Mouse (Mus musculus): ENCODE results near the gene Btc. TPM values are rescaled to one million over a fixed set of nuclear protein-coding genes. Genes with fewer than 3 reads are reported as not detected.
A peak's percentile ranks its signal among the peaks of the same experiment; 100 is the strongest.

Btc gene
- polyA plus RNA-seq (2014; fragmentation: Nextera tagmentation; extraction: Ambion mirVana), result 0.77 and 1.3 TPM in 2 replicates

DNA sequence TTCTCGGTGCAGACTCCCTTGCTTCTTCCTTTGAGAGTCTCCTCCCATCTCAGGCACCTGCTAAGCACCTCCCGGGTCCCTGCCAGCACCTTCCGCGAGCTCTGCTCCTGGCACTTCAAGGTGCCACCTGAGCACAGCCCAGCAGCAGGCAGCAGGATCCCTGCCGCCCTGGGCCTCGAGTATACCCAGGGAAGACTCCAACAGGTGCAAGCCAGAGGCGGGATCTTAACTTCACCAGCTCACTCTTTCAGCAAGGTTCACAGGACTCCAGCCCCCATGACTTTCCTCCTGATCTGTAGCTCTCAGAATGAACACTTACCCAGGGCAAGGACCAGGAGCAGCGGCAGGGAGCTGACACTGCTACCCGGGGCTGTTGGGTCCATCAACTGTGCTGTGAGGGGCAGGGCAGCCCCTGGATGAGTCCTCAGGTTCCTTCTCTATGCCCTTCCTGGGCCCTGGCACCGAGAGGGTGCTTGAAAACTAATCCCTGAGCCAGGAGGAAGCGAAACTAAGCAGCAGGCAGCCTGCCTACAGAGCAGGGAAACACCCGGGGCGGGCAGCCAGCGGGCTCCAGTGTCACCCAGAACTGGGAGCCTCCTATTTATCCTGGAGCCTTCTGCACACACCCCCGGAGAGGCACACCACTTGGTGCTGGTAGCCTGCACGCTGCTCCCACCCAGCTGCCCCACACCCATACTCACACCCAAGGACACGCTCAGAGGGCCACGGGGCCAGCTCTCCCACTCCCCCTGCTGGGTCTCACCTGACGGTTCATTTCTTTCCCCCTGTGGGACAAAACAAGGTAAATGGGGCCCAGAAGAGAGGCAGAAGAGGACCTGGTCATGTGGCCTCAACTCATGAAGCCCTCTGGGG lies at the start of gene Btc:
Gene Btc, minus strand, starts transcription at position 656 of the 873 bp plus-strand sequence.
- H3K9ac ChIP-seq (ENCODE audit: low read depth, low read length), result peak within 1 kb of the TSS; percentile 71
- no peaks in the 10 kb centered on the region; the same call in 1 of the 2 replicates for H3K4me1 ChIP-seq (ENCODE audit: control insufficient read depth, insufficient read depth, low read length)
- ATAC-seq (replicated peaks; ENCODE audit: insufficient number of reproducible peaks, low FRiP score, low TSS enrichment), result peak; percentile 71
- H3K9me3 ChIP-seq (replicated peaks; ENCODE audit: control insufficient read depth, low read length), result no peaks in the 10 kb centered on the region
- no peaks in the 10 kb centered on the region for H3K27me3 ChIP-seq (ENCODE audit: control insufficient read depth, insufficient read depth, low read length)
- peak within 1 kb of the TSS; percentile 52 for H3K4me3 ChIP-seq (ENCODE audit: low read depth, low read length)
- peak within 1 kb of the TSS; percentile 73 for H3K4me2 ChIP-seq
- no peak within 1 kb of the TSS for H3K27ac ChIP-seq (ENCODE audit: low read depth, low read length)
- H3K36me3 ChIP-seq (ENCODE audit: control insufficient read depth, insufficient read depth, low read length), result no peaks in the 10 kb centered on the region
- WGBS (ENCODE audit: insufficient replicate concordance), result 14% methylated on average over 19 of the region's 19 CpGs

DNA sequence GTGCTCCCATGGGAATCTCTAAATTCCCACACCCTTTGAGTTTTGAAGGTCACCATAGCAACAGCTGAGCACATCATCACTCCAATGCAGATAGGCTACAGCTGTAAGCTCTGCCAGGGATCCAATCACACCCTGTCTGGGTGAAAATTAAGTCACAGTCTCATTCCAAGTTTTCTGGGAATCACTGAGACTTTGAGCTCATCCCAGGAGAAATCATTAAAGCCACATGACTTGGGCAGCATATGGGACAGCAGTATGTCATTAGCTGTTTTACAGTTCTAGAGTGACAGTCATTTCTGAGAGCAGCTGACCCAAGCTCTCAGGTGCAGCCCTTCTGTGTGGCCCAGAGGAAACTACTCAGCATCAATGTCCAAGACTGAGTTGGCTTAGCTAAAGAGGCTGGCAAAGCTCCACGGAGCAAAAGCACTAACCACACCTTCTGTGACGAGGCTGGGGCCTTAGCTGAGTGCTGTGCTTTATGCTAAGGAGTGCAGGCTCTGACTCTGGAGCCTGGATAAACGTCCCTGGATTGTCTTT lies 42.3 kb upstream of the Btc start:
- Histone ChIP-seq H3K27ac (ENCODE audit: low read depth, low read length) (no peak overlapping the region), H3K4me3 (ENCODE audit: low read depth, low read length) (no peak overlapping the region), H3K4me1 (ENCODE audit: control insufficient read depth, insufficient read depth, low read length) (no peaks in the 10 kb centered on the region), H3K9me3 (replicated peaks; ENCODE audit: control insufficient read depth, low read length) (no peaks in the 10 kb centered on the region), H3K4me2 (no peak overlapping the region), H3K9ac (ENCODE audit: low read depth, low read length) (no peak overlapping the region), H3K27me3 (ENCODE audit: control insufficient read depth, insufficient read depth, low read length) (no peaks in the 10 kb centered on the region), H3K36me3 (ENCODE audit: control insufficient read depth, insufficient read depth, low read length) (no peaks in the 10 kb centered on the region)
- WGBS (ENCODE audit: insufficient replicate concordance), result 23% methylated on average over 3 of the region's 3 CpGs
- ATAC-seq (replicated peaks; ENCODE audit: insufficient number of reproducible peaks, low FRiP score, low TSS enrichment), result no peak

DNA sequence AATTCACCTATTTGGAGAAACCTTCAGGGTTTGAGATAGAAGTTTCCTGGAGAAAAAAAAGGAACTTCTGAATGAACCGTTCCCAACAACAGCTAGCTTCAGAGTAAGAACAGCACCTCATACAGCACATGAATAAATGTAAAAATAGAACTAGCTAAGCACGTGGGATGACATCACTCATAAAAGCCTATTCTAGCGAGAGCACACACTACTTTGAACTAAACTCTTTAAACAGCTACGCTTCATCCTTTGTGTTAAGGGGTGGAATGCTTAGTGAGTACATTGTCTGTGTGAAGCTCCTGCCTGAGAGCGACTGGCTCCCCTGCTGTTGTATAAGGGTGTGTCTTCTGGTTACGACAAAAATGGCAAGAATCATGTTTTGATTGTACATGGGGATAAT lies 33.8 kb upstream of the Btc start:
- ATAC-seq (replicated peaks; ENCODE audit: insufficient number of reproducible peaks, low FRiP score, low TSS enrichment), result no peak
- Histone ChIP-seq H3K9me3 (replicated peaks; ENCODE audit: control insufficient read depth, low read length) (no peaks in the 10 kb centered on the region), H3K27me3 (ENCODE audit: control insufficient read depth, insufficient read depth, low read length) (no peaks in the 10 kb centered on the region), H3K4me2 (no peak overlapping the region), H3K4me3 (ENCODE audit: low read depth, low read length) (no peak overlapping the region), H3K27ac (ENCODE audit: low read depth, low read length) (no peak overlapping the region), H3K4me1 (ENCODE audit: control insufficient read depth, insufficient read depth, low read length) (no peaks in the 10 kb centered on the region), H3K9ac (ENCODE audit: low read depth, low read length) (no peak overlapping the region), H3K36me3 (ENCODE audit: control insufficient read depth, insufficient read depth, low read length) (no peaks in the 10 kb centered on the region)
- 62% methylated on average over 6 of the region's 6 CpGs for WGBS (ENCODE audit: insufficient replicate concordance)

DNA sequence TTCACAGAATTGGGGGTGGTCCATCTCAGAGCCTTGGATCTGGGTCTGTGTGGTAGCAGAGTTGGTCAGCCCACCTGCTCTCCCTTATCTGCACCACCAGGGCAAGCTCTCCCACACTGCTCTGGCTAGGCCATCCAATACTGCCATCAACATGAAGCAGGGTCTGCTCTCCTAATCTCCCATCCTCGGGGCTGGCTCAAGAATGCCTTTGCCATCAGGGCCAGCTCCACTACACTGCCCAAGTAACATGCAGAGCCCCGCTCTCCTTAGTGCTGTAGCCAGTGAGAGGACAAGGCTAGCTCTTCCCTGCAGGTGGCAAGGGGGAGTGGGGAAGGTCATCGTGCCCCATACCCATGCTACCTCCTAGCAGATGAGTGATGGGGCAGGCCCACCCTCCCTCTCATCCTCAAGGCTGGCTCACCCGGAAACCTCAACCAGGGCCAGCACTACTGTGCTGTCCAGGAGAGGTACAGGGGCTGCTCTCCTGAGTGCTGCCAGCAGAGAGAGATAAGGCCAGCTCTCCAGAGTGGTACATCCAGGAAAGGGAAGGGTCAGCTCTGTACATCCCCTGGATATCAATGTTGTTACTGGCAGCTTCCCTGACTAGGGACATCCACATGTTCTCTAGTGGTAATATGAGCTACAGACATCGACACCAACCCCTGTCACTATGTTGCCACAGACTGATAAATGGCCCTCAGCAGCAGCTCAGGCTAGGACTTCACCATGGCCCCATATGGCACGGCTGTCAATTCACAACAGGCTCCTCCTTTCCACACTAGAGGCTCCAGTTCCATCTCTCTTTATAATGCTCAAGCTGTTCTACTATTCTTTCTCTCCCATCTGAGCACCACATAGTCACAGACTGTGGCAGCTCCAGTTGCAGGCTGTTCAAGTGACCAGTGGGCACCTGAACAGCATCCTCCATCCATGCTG lies 32.2 kb upstream of the Btc start:
- H3K27ac ChIP-seq (ENCODE audit: low read depth, low read length), result no peak overlapping the region
- peak; percentile 46; the same call in 1 of the 2 replicates for ATAC-seq (replicated peaks; ENCODE audit: insufficient number of reproducible peaks, low FRiP score, low TSS enrichment)

DNA sequence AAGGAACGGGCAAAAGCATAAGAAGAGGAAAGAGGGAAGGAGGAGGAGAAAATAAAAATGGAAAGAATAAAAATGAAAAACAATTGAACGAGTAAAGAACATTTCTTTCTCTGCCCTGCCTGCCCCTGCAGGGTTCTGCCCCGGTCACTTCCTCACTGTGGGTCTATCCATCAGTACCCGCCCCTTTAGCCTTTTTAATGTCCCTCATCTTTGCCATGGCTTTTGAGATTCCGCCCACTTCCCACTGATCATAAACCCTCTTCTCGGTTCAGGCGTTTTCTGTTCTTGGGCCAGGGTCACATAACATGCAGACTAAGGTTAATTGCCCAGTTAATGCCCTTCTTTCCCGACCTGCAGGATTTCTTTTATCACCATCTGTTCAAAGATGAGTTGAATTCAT lies 25.8 kb upstream of the Btc start:
- H3K4me3 ChIP-seq (ENCODE audit: low read depth, low read length), result no peak overlapping the region
- no peaks in the 10 kb centered on the region for H3K36me3 ChIP-seq (ENCODE audit: control insufficient read depth, insufficient read depth, low read length)
- H3K9ac ChIP-seq (ENCODE audit: low read depth, low read length), result no peak overlapping the region
- H3K9me3 ChIP-seq (replicated peaks; ENCODE audit: control insufficient read depth, low read length), result no peaks in the 10 kb centered on the region
- no peak overlapping the region for H3K4me2 ChIP-seq
- WGBS (ENCODE audit: insufficient replicate concordance), result 77% methylated on average over 8 of the region's 8 CpGs
- H3K27me3 ChIP-seq (ENCODE audit: control insufficient read depth, insufficient read depth, low read length), result no peaks in the 10 kb centered on the region
- no peaks in the 10 kb centered on the region for H3K4me1 ChIP-seq (ENCODE audit: control insufficient read depth, insufficient read depth, low read length)
- no peak for ATAC-seq (replicated peaks; ENCODE audit: insufficient number of reproducible peaks, low FRiP score, low TSS enrichment)
- H3K27ac ChIP-seq (ENCODE audit: low read depth, low read length), result no peak overlapping the region

More for the DNA sequence above, 32.2 kb upstream of the Btc start:
- Histone ChIP-seq H3K4me2 (no peak overlapping the region), H3K4me1 (ENCODE audit: control insufficient read depth, insufficient read depth, low read length) (no peaks in the 10 kb centered on the region), H3K27me3 (ENCODE audit: control insufficient read depth, insufficient read depth, low read length) (no peaks in the 10 kb centered on the region), H3K4me3 (ENCODE audit: low read depth, low read length) (no peak overlapping the region), H3K36me3 (ENCODE audit: control insufficient read depth, insufficient read depth, low read length) (no peaks in the 10 kb centered on the region), H3K9me3 (replicated peaks; ENCODE audit: control insufficient read depth, low read length) (no peaks in the 10 kb centered on the region), H3K9ac (ENCODE audit: low read depth, low read length) (no peak overlapping the region)
- WGBS (ENCODE audit: insufficient replicate concordance), result 55% methylated on average over 6 of the region's 6 CpGs

DNA sequence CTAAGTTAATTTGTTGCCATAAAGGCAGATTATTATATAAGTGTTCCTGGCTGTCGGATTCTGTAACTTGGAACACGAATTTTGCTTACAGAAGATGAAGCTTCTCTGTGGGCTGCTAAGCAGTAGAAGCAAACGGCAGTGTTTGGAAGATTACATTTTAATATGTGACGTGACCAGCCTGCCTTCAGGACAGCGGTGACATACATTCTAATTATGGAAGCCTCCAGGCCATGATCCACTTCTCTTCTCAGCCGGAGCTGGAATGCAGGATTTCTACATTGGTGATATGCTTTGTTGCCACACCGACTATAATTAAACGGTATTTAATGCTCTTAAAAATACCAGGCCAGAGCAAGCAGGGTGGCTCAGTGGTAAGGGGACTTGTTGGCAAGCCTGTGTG lies 11.0 kb upstream of the Btc start:
- H3K4me1 ChIP-seq (ENCODE audit: control insufficient read depth, insufficient read depth, low read length), result no peaks in the 10 kb centered on the region
- H3K4me2 ChIP-seq, result no peak overlapping the region
- no peak overlapping the region for H3K27ac ChIP-seq (ENCODE audit: low read depth, low read length)
- H3K9me3 ChIP-seq (replicated peaks; ENCODE audit: control insufficient read depth, low read length), result no peaks in the 10 kb centered on the region
- 74% methylated on average over 8 of the region's 8 CpGs for WGBS (ENCODE audit: insufficient replicate concordance)
- H3K4me3 ChIP-seq (ENCODE audit: low read depth, low read length), result no peak overlapping the region
- no peaks in the 10 kb centered on the region for H3K36me3 ChIP-seq (ENCODE audit: control insufficient read depth, insufficient read depth, low read length)
- H3K9ac ChIP-seq (ENCODE audit: low read depth, low read length), result no peak overlapping the region
- no peak for ATAC-seq (replicated peaks; ENCODE audit: insufficient number of reproducible peaks, low FRiP score, low TSS enrichment)
- H3K27me3 ChIP-seq (ENCODE audit: control insufficient read depth, insufficient read depth, low read length), result no peaks in the 10 kb centered on the region

DNA sequence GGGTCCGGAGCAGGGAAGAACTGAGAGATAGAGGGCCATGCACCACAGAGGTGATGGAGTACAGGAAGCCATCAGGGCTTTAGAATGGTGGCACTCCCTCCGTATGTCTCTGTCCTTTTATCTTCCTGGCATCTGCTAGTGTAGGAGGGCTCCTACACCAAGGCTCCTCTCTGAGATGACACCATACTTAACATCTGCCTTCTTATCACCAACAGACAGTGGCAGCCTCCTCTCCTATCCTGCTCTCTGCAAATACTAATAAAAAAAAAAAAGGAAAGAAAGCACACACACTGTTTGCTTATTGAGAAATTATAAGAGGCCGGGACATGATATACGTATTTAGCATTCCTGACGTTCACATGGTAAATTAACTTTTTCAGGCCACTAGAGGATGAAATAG lies 1.5 kb upstream of the Btc start:
- 78% methylated on average over 5 of the region's 5 CpGs for WGBS (ENCODE audit: insufficient replicate concordance)
- H3K27ac ChIP-seq (ENCODE audit: low read depth, low read length), result no peak overlapping the region
- H3K9ac ChIP-seq (ENCODE audit: low read depth, low read length), result no peak overlapping the region
- H3K36me3 ChIP-seq (ENCODE audit: control insufficient read depth, insufficient read depth, low read length), result no peaks in the 10 kb centered on the region
- no peaks in the 10 kb centered on the region for H3K9me3 ChIP-seq (replicated peaks; ENCODE audit: control insufficient read depth, low read length)
- no peaks in the 10 kb centered on the region for H3K27me3 ChIP-seq (ENCODE audit: control insufficient read depth, insufficient read depth, low read length)
- no peaks in the 10 kb centered on the region; the same call in 1 of the 2 replicates for H3K4me1 ChIP-seq (ENCODE audit: control insufficient read depth, insufficient read depth, low read length)
- no peak overlapping the region for H3K4me3 ChIP-seq (ENCODE audit: low read depth, low read length)
- ATAC-seq (replicated peaks; ENCODE audit: insufficient number of reproducible peaks, low FRiP score, low TSS enrichment), result no peak
- no peak overlapping the region for H3K4me2 ChIP-seq

DNA sequence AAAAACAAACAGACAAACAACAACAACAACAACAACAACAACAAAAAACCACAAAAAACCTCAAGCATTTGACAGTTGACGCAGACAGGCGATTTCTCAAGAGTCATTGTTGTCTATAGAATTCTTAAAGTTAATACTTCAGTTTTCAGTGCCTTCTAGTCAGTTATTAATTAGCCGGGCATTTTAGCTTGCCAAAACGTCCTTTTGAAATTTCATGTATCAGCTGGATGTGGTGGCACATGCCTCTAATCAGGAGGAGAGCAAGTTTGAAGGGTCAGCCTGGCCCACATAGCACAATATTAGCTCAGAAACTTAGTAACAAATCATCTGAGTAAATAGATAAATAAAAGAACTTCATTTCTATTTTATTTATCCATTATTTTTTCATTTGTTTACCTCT lies 487 bp upstream of the Btc start:
- ATAC-seq (replicated peaks; ENCODE audit: insufficient number of reproducible peaks, low FRiP score, low TSS enrichment), result no peak
- H3K4me1 ChIP-seq (ENCODE audit: control insufficient read depth, insufficient read depth, low read length), result no peaks in the 10 kb centered on the region; the same call in 1 of the 2 replicates
- H3K4me3 ChIP-seq (ENCODE audit: low read depth, low read length), result no peak overlapping the region
- no peaks in the 10 kb centered on the region for H3K36me3 ChIP-seq (ENCODE audit: control insufficient read depth, insufficient read depth, low read length)
- H3K4me2 ChIP-seq, result no peak overlapping the region
- no peak overlapping the region for H3K9ac ChIP-seq (ENCODE audit: low read depth, low read length)
- no peak overlapping the region for H3K27ac ChIP-seq (ENCODE audit: low read depth, low read length)
- H3K27me3 ChIP-seq (ENCODE audit: control insufficient read depth, insufficient read depth, low read length), result no peaks in the 10 kb centered on the region
- no peaks in the 10 kb centered on the region for H3K9me3 ChIP-seq (replicated peaks; ENCODE audit: control insufficient read depth, low read length)
- WGBS (ENCODE audit: insufficient replicate concordance), result 80% methylated on average over 4 of the region's 4 CpGs
